Mouse (Mus musculus) heart, postnatal 10 days (tissue): ENCODE data around the gene Ccdc113. TPM values are rescaled to one million over a fixed set of nuclear protein-coding genes. Genes with fewer than 3 reads are reported as not detected.

Source experiments
- DNase-seq, 2 experiments: peaks; one replicate each; pipeline ENCODE4 v3.0.0; 2021
- intact Hi-C: fragments of 180-260 bp; cut with DNase I; formaldehyde crosslinking; loops from one replicate; pipeline ENCODE4 v1.15.1; 2025
- total RNA-seq, 2 experiments: library from RNA; stranded (reverse); gene quantifications; 2 replicates each; pipeline ENCODE4 v1.2.3; 2021

Gene Ccdc113
- total RNA-seq, 2 experiments from 2014 or later, result 0.32 TPM; not detected in 1

GRCm38 (mm10) chr8:95532206-95532605 lies 1.7 kb upstream of the Ccdc113 start:
- intact Hi-C loops, result no loop called here
- no peak for DNase-seq

GRCm38 (mm10) chr8:95539487-95539886 lies 5.6 kb downstream of the Ccdc113 start:
- intact Hi-C loops, result loop anchor here (5.0 kb wide), 1 partner anchor 192 kb away; no protein-coding TSS in a partner anchor

GRCm38 (mm10) chr8:95542191-95542590 lies 8.3 kb downstream of the Ccdc113 start:
- intact Hi-C loops, result no loop called here
- no peak for DNase-seq

More at GRCm38 (mm10) chr8:95539487-95539886, 5.6 kb downstream of the Ccdc113 start:
- no peak for DNase-seq

- intact Hi-C loops, result no loop called here
- DNase-seq, result no peak
Measured at GRCm38 (mm10) chr8:95543065-95543464, 9.2 kb downstream of the Ccdc113 start.

- intact Hi-C loops, result no loop called here
- no peak for DNase-seq
Measured at GRCm38 (mm10) chr8:95545815-95546214, 11.9 kb downstream of the Ccdc113 start.

GRCm38 (mm10) chr8:95546986-95547385 lies 13.1 kb downstream of the Ccdc113 start:
- intact Hi-C loops, result no loop called here
- no peak for DNase-seq

- intact Hi-C loops, result no loop called here
- DNase-seq, result no peak
Measured at GRCm38 (mm10) chr8:95547931-95548330, 14.0 kb downstream of the Ccdc113 start.

GRCm38 (mm10) chr8:95549871-95550829 lies 16.3 kb downstream of the Ccdc113 start:
- DNase-seq, result no peak
- intact Hi-C loops, result no loop called here

- intact Hi-C loops, result no loop called here
- DNase-seq, result no peak
Measured at GRCm38 (mm10) chr8:95551577-95551976, 17.7 kb downstream of the Ccdc113 start.

- DNase-seq, result no peak
- intact Hi-C loops, result no loop called here
Measured at GRCm38 (mm10) chr8:95555963-95556362, 22.1 kb downstream of the Ccdc113 start.

GRCm38 (mm10) chr8:95566217-95566616 lies 32.3 kb downstream of the Ccdc113 start:
- no peak for DNase-seq
- intact Hi-C loops, result no loop called here

- intact Hi-C loops, result no loop called here
Measured at GRCm38 (mm10) chr8:95566809-95567208, 32.9 kb downstream of the Ccdc113 start.

GRCm38 (mm10) chr8:95573146-95573545 lies 39.3 kb downstream of the Ccdc113 start:
- DNase-seq, result no peak
- intact Hi-C loops, result no loop called here

More at GRCm38 (mm10) chr8:95566809-95567208, 32.9 kb downstream of the Ccdc113 start:
- DNase-seq, result peak; percentile 48 to 59

GRCm38 (mm10) chr8:95576240-95576639 lies 42.4 kb downstream of the Ccdc113 start, which contains the start of gene Prss54:
Prss54 (minus strand) TSS chr8:95576340.
- DNase-seq, result no peak
- intact Hi-C loops, result no loop called here

GRCm38 (mm10) chr8:95587339-95587738 lies 53.5 kb downstream of the Ccdc113 start:
- no peak for DNase-seq
- intact Hi-C loops, result no loop called here

GRCm38 (mm10) chr8:95589282-95589681 lies 55.4 kb downstream of the Ccdc113 start:
- intact Hi-C loops, result no loop called here
- no peak for DNase-seq

- intact Hi-C loops, result no loop called here
- DNase-seq, result no peak
Measured at GRCm38 (mm10) chr8:95590539-95590938, 56.7 kb downstream of the Ccdc113 start.

- intact Hi-C loops, result no loop called here
- DNase-seq, result no peak
Measured at GRCm38 (mm10) chr8:95592131-95592780, 58.4 kb downstream of the Ccdc113 start.

- DNase-seq, result no peak
Measured at GRCm38 (mm10) chr8:95593439-95594393, 59.8 kb downstream of the Ccdc113 start.

GRCm38 (mm10) chr8:95595131-95595530 lies 61.2 kb downstream of the Ccdc113 start:
- intact Hi-C loops, result no loop called here
- no peak for DNase-seq

More at GRCm38 (mm10) chr8:95593439-95594393, 59.8 kb downstream of the Ccdc113 start:
- intact Hi-C loops, result no loop called here
